8 mouse cellular contexts compared by ENCODE assay signal in the genomic region with DNA sequence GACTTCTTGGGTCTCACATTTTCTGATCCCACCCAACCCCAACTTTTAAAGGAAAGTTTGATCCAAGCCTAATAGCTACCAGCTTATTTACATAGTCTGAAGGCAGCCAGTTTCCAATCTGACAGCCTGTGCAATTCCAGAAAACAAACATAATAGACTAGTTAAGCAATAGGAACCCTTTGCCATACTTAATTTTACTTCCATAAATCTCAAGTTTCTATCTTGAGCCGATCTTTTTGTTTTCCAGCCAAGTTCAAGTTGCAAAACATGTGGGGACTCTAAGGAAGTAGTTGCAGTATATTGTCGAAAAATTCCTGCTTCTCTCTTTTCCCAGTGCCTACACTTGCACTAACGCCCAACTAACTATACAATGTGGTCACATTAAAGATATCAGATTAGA. TPM values are rescaled to one million over a fixed set of nuclear protein-coding genes. Genes with fewer than 3 reads are reported as not detected.
DNase-seq lines count a peak whose midpoint lies in the region; ATAC-seq lines count a peak whose summit lies in the region.

No protein-coding gene starts in this region.

- peaks cover 21% of the 10 kb centered on the region for H3K4me1 ChIP-seq in embryonic facial prominence, embryonic 13.5 days
- peaks cover 10% of the 10 kb centered on the region for H3K4me1 ChIP-seq in intestine, embryonic 16.5 days (ENCODE audit: control insufficient read depth, insufficient read depth, low read length)
- H3K4me1 ChIP-seq in midbrain, embryonic 13.5 days (replicated peaks): peaks cover 47% of the 10 kb centered on the region

- 0 out of 2 replicates have a peak overlapping the region, but pooled peaks have one; percentile 79 for H3K9ac ChIP-seq in embryonic facial prominence, embryonic 13.5 days
- no peak overlapping the region for H3K9ac ChIP-seq in intestine, embryonic 16.5 days (ENCODE audit: low read depth, low read length)
- peak overlapping the region; percentile 88; the same call in 1 of the 2 replicates for H3K9ac ChIP-seq in midbrain, embryonic 13.5 days (replicated peaks)

- WGBS in embryonic facial prominence, embryonic 13.5 days: 14% methylated on average over 3 of the region's 3 CpGs
- 20% methylated on average over 3 of the region's 3 CpGs for WGBS in intestine, embryonic 16.5 days
- WGBS in midbrain, embryonic 13.5 days: 73% methylated on average over 3 of the region's 3 CpGs

- H3K27me3 ChIP-seq in embryonic facial prominence, embryonic 13.5 days: no peaks in the 10 kb centered on the region
- H3K27me3 ChIP-seq in intestine, embryonic 16.5 days (replicated peaks; ENCODE audit: control insufficient read depth, insufficient read depth, low read length): no peaks in the 10 kb centered on the region
- H3K27me3 ChIP-seq in midbrain, embryonic 13.5 days: no peaks in the 10 kb centered on the region

- no peak for ATAC-seq in embryonic facial prominence, embryonic 13.5 days (ENCODE audit: insufficient number of reproducible peaks, insufficient read depth, low FRiP score, low TSS enrichment, low read depth)
- no peak for ATAC-seq in intestine, embryonic 16.5 days
- no peak for ATAC-seq in midbrain, embryonic 13.5 days
- ATAC-seq in activated CD4-positive, CD25-positive, alpha-beta regulatory T cell, adult 4 months: no peak

- H3K9me3 ChIP-seq in embryonic facial prominence, embryonic 13.5 days: no peaks in the 10 kb centered on the region
- H3K9me3 ChIP-seq in intestine, embryonic 16.5 days (ENCODE audit: control insufficient read depth, low read length): no peaks in the 10 kb centered on the region
- H3K9me3 ChIP-seq in midbrain, embryonic 13.5 days: no peaks in the 10 kb centered on the region

- peak overlapping the region; percentile 63 for H3K4me3 ChIP-seq in embryonic facial prominence, embryonic 13.5 days
- peak overlapping the region; percentile 80 for H3K4me3 ChIP-seq in intestine, embryonic 16.5 days (ENCODE audit: low read length)
- peak overlapping the region; percentile 76 for H3K4me3 ChIP-seq in midbrain, embryonic 13.5 days (replicated peaks)

- peak overlapping the region; percentile 72 for H3K4me2 ChIP-seq in embryonic facial prominence, embryonic 13.5 days
- H3K4me2 ChIP-seq in intestine, embryonic 16.5 days (ENCODE audit: low read depth, low read length): peak overlapping the region; percentile 74
- peak overlapping the region; percentile 68 for H3K4me2 ChIP-seq in midbrain, embryonic 13.5 days (replicated peaks)

- H3K27ac ChIP-seq in embryonic facial prominence, embryonic 13.5 days: peak overlapping the region; percentile 96
- H3K27ac ChIP-seq in intestine, embryonic 16.5 days (ENCODE audit: low read length): peak overlapping the region; percentile 99
- no peak overlapping the region for H3K27ac ChIP-seq in midbrain, embryonic 13.5 days

- H3K36me3 ChIP-seq in embryonic facial prominence, embryonic 13.5 days: peaks cover 21% of the 10 kb centered on the region
- H3K36me3 ChIP-seq in intestine, embryonic 16.5 days (ENCODE audit: control insufficient read depth, insufficient read depth, low read length): 0 out of 2 replicates have a peak, but pooled peaks cover 4% of the 10 kb centered on the region
- H3K36me3 ChIP-seq in midbrain, embryonic 13.5 days: peaks cover 20% of the 10 kb centered on the region

- peak; percentile 36 to 45 for DNase-seq in heart, adult 18-20 months
- DNase-seq in heart, adult 11 months: no peak
- DNase-seq in retina, postnatal 1 day: no peak
- no peak for DNase-seq in B cell, adult 2 months

RNA-seq across cellular contexts. Expression of gene Idh1, which starts 8.8 kb away (rescaled TPM):
- 10 to 100 TPM; 68.5 to 84.3 TPM for total RNA-seq in heart, adult 18-20 months (2021)
- polyA plus RNA-seq in embryonic facial prominence, embryonic 13.5 days (2015; fragmentation: Nextera tagmentation; extraction: Ambion mirVana): 148 and 152 TPM in 2 replicates
- 302 and 321 TPM in 2 replicates for polyA plus RNA-seq in intestine, embryonic 16.5 days (2015; fragmentation: Nextera tagmentation; extraction: Ambion mirVana)
- 517 and 568 TPM in 2 replicates for polyA plus RNA-seq in midbrain, embryonic 13.5 days (2015; fragmentation: Nextera tagmentation; extraction: Ambion mirVana)
- 10 to 100 TPM in 1 of 2 experiments, 1 to 10 TPM in 1; 7.0 to 13.7 TPM for polyA plus RNA-seq in activated CD4-positive, CD25-positive, alpha-beta regulatory T cell, adult 4 months (2017; shearing (Covaris generic))

RNA-seq across cellular contexts. Expression of gene Pikfyve, which starts 9.0 kb away (rescaled TPM):
- 10 to 100 TPM in 1 of 2 experiments, 1 to 10 TPM in 1; 7.8 to 11.5 TPM for total RNA-seq in heart, adult 18-20 months (2021)
- 11.2 and 12.0 TPM in 2 replicates for polyA plus RNA-seq in embryonic facial prominence, embryonic 13.5 days (2015; fragmentation: Nextera tagmentation; extraction: Ambion mirVana)
- 6.2 and 8.8 TPM in 2 replicates for polyA plus RNA-seq in intestine, embryonic 16.5 days (2015; fragmentation: Nextera tagmentation; extraction: Ambion mirVana)
- polyA plus RNA-seq in midbrain, embryonic 13.5 days (2015; fragmentation: Nextera tagmentation; extraction: Ambion mirVana): 14.4 and 16.2 TPM in 2 replicates
- polyA plus RNA-seq in activated CD4-positive, CD25-positive, alpha-beta regulatory T cell, adult 4 months (2017; shearing (Covaris generic)): 10 to 100 TPM; 11.5 to 13.6 TPM

RNA-seq across cellular contexts. Expression of gene D630023F18Rik, which starts 54.4 kb away (rescaled TPM):
- total RNA-seq in heart, adult 18-20 months (2021): not detected
- 0.15 and 0.80 TPM in 2 replicates for polyA plus RNA-seq in embryonic facial prominence, embryonic 13.5 days (2015; fragmentation: Nextera tagmentation; extraction: Ambion mirVana)
- polyA plus RNA-seq in intestine, embryonic 16.5 days (2015; fragmentation: Nextera tagmentation; extraction: Ambion mirVana): 0.34 TPM in 1 of 2 replicates, not detected in the other
- polyA plus RNA-seq in midbrain, embryonic 13.5 days (2015; fragmentation: Nextera tagmentation; extraction: Ambion mirVana): 0.26 and 0.27 TPM in 2 replicates
- polyA plus RNA-seq in activated CD4-positive, CD25-positive, alpha-beta regulatory T cell, adult 4 months (2017; shearing (Covaris generic)): not detected

RNA-seq across cellular contexts. Expression of gene Gm28845, which starts 58.1 kb away (rescaled TPM):
- not detected for total RNA-seq in heart, adult 18-20 months (2021)
- polyA plus RNA-seq in embryonic facial prominence, embryonic 13.5 days (2015; fragmentation: Nextera tagmentation; extraction: Ambion mirVana): not detected in 2 replicates
- polyA plus RNA-seq in intestine, embryonic 16.5 days (2015; fragmentation: Nextera tagmentation; extraction: Ambion mirVana): not detected in 2 replicates
- not detected in 2 replicates for polyA plus RNA-seq in midbrain, embryonic 13.5 days (2015; fragmentation: Nextera tagmentation; extraction: Ambion mirVana)
- not detected for polyA plus RNA-seq in activated CD4-positive, CD25-positive, alpha-beta regulatory T cell, adult 4 months (2017; shearing (Covaris generic))

Comparison
In these comparisons a context has a peak if more than half of its experiments do, and no peak if none do; other contexts are left out.
1. DNase-seq: peak in heart, adult 18-20 months (2 of 2); none in heart, adult 11 months (single experiment), retina, postnatal 1 day (single experiment) and B cell, adult 2 months (0 of 2).
2. RNA of gene Idh1, which starts 8.8 kb away (polyA plus RNA-seq): 517 to 568 TPM in midbrain, embryonic 13.5 days, 302 to 321 TPM in intestine, embryonic 16.5 days and 148 to 152 TPM in embryonic facial prominence, embryonic 13.5 days; 7.0 to 13.7 TPM in activated CD4-positive, CD25-positive, alpha-beta regulatory T cell, adult 4 months; every median in the first group is over 10 times any median in the second.
3. Peak in every context shown above with its lines, with median percentiles within 50 percentile points of each other: H3K4me2 ChIP-seq and H3K4me3 ChIP-seq.